Mouse (Mus musculus): ENCODE results near the gene Dip2b.

DNA sequence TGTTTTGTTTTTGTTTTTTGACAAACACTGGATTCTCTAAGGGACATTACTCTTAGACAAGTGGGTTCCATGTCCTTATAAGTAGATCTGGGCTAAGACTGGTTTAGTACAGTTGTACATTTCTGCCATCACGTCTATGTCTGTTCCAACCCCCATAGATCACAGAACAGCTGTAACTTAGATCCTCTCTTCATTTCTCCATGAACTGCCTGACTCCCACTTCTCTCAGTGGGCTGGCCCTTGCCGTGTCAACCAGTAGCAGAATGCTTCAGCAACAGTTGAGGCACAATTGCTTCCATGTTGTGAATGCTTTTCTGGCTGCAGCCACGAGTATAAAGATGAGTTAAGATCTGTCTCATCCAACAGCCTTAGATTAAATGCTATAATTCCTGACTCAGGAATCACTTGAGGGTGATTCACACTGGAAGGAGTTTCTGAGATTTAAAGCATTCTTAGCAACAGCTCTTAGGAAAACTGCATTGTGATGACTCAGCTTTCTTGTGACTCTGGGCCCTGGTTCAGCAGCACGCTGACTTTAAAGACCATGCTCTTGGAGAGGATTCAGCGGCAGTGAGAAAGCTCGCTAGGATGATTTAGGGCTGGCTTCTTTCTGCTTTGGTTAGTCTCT is 212.8 kb downstream of the Dip2b start:
- TF ChIP-seq POLR2A (IDR thresholded peaks at IDR 0.05; ENCODE audit: control insufficient read depth, extremely low read depth, insufficient read depth, low read length, poor library complexity) (no peak), CTCF (IDR thresholded peaks at IDR 0.05; ENCODE audit: borderline replicate concordance, control insufficient read depth, extremely low read depth, insufficient read depth, low read length, poor library complexity) (no peak)
